Mouse (Mus musculus) thymus, adult 2 months (tissue): Measurements from ENCODE around the gene Foxp2.

Experiments used
- CTCF ChIP-seq: fragments of 200-500 bp; IDR thresholded peaks from 2 replicates; pipeline ENCODE4 v1.5.1; 2012; ENCODE audit warnings: mild to moderate bottlenecking, control low read depth, low read length, moderate library complexity, borderline replicate concordance; ENCODE audit not compliant: control insufficient read depth, poor library complexity, insufficient read depth; ENCODE audit errors: extremely low read depth
- POLR2A ChIP-seq: fragments of 200-500 bp; IDR thresholded peaks from 2 replicates; pipeline ENCODE4 v1.6.1; 2012; ENCODE audit warnings: mild to moderate bottlenecking, low read length, control low read depth, moderate library complexity; ENCODE audit not compliant: control insufficient read depth, poor library complexity, insufficient read depth; ENCODE audit errors: extremely low read depth

DNA sequence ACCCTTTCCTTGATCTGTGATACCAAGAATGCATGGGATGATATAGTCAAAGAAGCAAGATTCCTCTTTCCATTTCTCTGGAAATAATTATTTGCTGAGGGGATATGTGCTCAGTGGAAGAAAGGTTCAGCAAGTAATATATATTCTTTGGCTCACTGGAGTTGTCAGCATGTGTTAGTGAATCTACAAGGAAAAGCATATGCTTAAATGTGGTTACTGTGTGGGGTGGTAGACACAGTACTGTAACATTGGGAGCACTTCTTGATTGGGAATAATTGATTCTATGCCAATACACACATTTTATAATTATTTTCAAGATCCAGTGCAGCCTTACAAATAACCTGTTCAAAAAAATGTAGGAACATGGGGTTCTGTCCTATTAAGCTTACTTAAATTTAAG, 21.6 kb downstream of the Foxp2 start:
- TF ChIP-seq POLR2A (no peak), CTCF (no peak)
